Mouse (Mus musculus) CD4-positive naive resting alpha-beta T cell, adult 76 days (primary cell): Measurements from ENCODE around the gene Mup7. TPM values are rescaled to one million over a fixed set of nuclear protein-coding genes. Genes with fewer than 3 reads are reported as not detected.

Experiments
- total RNA-seq: library from RNA; stranded (reverse); gene quantifications from one replicate; pipeline ENCODE4 v1.2.4, GENCODE M21; 2023

Gene Mup7
- not detected for total RNA-seq

DNA sequence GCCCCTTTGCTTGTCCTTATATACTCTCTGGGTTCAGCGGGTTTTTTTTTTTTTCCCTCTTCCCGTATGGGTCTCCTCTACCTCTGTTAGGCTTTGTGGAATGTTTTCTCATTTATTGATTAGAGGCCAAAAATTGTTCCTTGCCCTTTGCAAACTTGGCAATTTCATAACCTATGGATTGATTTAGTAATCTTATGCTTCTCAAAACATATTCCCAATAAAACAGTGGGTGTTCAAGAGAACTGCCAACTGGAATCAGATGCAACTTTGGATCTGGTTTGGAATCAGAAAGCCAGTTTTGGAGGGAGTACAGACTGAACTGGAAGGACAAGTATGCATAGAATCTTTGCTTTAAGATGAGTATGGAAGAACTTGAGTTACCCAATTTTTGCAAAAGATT, at the start of gene Mup7:
TSS of gene Mup7 (minus strand) at position 101 of the 400 bp plus-strand sequence.

Other genes with a start within 250 kb of the Mup7 start
- gene Slc46a2, start 155.4 kb downstream of the Mup7 start, total RNA-seq: not detected
- not detected for gene Mup4, start 109.8 kb downstream of the Mup7 start, total RNA-seq
- not detected for gene Mup6, start 106.2 kb downstream of the Mup7 start, total RNA-seq
- not detected for gene Mup2, start 83.8 kb upstream of the Mup7 start, total RNA-seq
- gene Mup8, start 152.1 kb upstream of the Mup7 start, total RNA-seq: not detected